Mouse (Mus musculus): ENCODE data around the gene Gm47189. TPM values are rescaled to one million over a fixed set of nuclear protein-coding genes. Genes with fewer than 3 reads are reported as not detected.
"Not testable (repeated sequence)": the region's sequence is repeated elsewhere in the genome, so short reads cannot be mapped to it uniquely, and the experiment has no call there.

Gene Gm47189
- polyA plus RNA-seq (2012; rRNA removed), result not detected in 2 replicates

- not testable (repeated sequence) for H3K27ac ChIP-seq (ENCODE audit: insufficient read depth, low read length); H3K4me3 ChIP-seq (ENCODE audit: insufficient read depth, low read length); H3K4me1 ChIP-seq (ENCODE audit: control insufficient read depth, insufficient read depth, low read length)
These were observed at the start of gene Gm47189 for GRCm38 (mm10) chr14:41772341-41772740. Gene Gm47189 (minus strand): TSS chr14:41772441.

DNA sequence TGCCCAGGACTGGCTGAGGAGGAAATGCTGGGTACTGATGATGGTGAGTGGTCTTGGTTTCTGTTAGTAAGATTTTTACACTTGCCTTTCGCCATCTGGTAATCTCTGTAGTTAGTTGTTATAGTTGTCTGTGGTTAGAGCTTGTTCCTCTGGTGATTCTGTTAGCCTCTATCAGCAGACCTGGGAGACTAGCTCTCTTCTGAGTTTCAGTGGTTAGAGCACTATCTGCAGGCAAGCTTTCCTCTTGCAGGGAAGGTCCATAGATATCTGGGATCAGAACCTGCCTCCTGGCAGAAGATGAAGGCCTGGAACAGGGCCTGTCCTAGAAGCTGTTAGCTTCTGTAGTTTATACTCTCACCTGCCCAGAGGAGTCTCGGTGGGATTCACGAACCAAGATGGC, 16.3 kb downstream of the Gm47189 start:
- not testable (repeated sequence) for H3K4me3 ChIP-seq (ENCODE audit: insufficient read depth, low read length); H3K27ac ChIP-seq (ENCODE audit: insufficient read depth, low read length); H3K4me1 ChIP-seq (ENCODE audit: control insufficient read depth, insufficient read depth, low read length)

DNA sequence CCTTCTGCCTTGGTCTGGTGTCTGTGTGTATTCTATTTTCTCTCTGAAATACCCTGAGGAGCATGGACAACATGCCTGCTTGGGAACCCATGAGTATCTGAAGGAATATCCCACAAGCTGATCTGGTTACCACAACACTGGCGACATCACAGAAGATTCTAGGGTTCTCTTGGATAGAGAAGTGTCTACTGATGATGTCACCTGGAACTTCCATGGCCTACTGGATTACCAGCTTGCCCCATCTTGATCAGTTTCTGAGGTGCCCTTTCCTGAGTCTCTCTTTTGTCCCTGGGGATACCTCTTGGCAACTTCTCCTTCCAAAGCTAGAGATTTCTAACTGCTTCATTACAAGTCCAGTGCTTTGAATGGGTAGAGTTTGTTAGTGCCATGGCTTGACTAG, 21.7 kb downstream of the Gm47189 start, which contains the start of gene Gm7929:
Gene Gm7929 (minus strand): TSS at position 101 of the 400 bp plus-strand sequence.
- H3K4me3 ChIP-seq (ENCODE audit: insufficient read depth, low read length); H3K27ac ChIP-seq (ENCODE audit: insufficient read depth, low read length); H3K4me1 ChIP-seq (ENCODE audit: control insufficient read depth, insufficient read depth, low read length): not testable (repeated sequence)

GRCm38 (mm10) chr14:41723437-41723836, 48.8 kb downstream of the Gm47189 start:
- H3K4me1 ChIP-seq (ENCODE audit: control insufficient read depth, insufficient read depth, low read length); H3K27ac ChIP-seq (ENCODE audit: insufficient read depth, low read length); H3K4me3 ChIP-seq (ENCODE audit: insufficient read depth, low read length): not testable (repeated sequence)

- not testable (repeated sequence) for H3K4me1 ChIP-seq (ENCODE audit: control insufficient read depth, insufficient read depth, low read length); H3K4me3 ChIP-seq (ENCODE audit: insufficient read depth, low read length); H3K27ac ChIP-seq (ENCODE audit: insufficient read depth, low read length)
These were observed 55.1 kb downstream of the Gm47189 start for GRCm38 (mm10) chr14:41717180-41717579.

Other genes with a start within 250 kb of the Gm47189 start
- not detected in 2 replicates for gene Gm7970, start 216.9 kb downstream of the Gm47189 start, polyA plus RNA-seq (2012; rRNA removed)
- not detected in 2 replicates for gene 1700049E17Rik2, start 199.2 kb downstream of the Gm47189 start, polyA plus RNA-seq (2012; rRNA removed)
- gene Gm3072, start 147.8 kb downstream of the Gm47189 start, polyA plus RNA-seq (2012; rRNA removed), result not detected in 2 replicates
- not detected in 2 replicates for gene Gm3676, start 126.0 kb downstream of the Gm47189 start, polyA plus RNA-seq (2012; rRNA removed)
- gene Gm8068, start 70.6 kb downstream of the Gm47189 start, polyA plus RNA-seq (2012; rRNA removed), result not detected in 2 replicates
- gene Gm7929, start 21.8 kb downstream of the Gm47189 start, polyA plus RNA-seq (2012; rRNA removed), result not detected in 2 replicates
- gene Gm7980, start 134.8 kb upstream of the Gm47189 start, polyA plus RNA-seq (2012; rRNA removed), result not detected in 2 replicates
- not detected in 2 replicates for gene 1700049E17Rik1, start 152.5 kb upstream of the Gm47189 start, polyA plus RNA-seq (2012; rRNA removed)
- gene 1700024B05Rik, start 171.6 kb upstream of the Gm47189 start, polyA plus RNA-seq (2012; rRNA removed), result not detected in 2 replicates
- gene Gm6401, start 195.5 kb upstream of the Gm47189 start, polyA plus RNA-seq (2012; rRNA removed), result not detected in 2 replicates
- gene Gm3543, start 210.9 kb upstream of the Gm47189 start, polyA plus RNA-seq (2012; rRNA removed), result not detected in 2 replicates